Mouse (Mus musculus): ENCODE data around the gene Gpx2.
"Not testable (repeated sequence)": the region's sequence is repeated elsewhere in the genome, so short reads cannot be mapped to it uniquely, and the experiment has no call there.

Gene Gpx2

GRCm38 (mm10) chr12:76805056-76805811, 9.9 kb upstream of the Gpx2 start:
- DNase-seq (ENCODE audit: low read depth in 1 of 2, low spot score in 2 of 2), result no peak

GRCm38 (mm10) chr12:76803700-76804252, 8.4 kb upstream of the Gpx2 start:
- no peak for DNase-seq (ENCODE audit: low read depth in 1 of 2, low spot score in 2 of 2)

DNA sequence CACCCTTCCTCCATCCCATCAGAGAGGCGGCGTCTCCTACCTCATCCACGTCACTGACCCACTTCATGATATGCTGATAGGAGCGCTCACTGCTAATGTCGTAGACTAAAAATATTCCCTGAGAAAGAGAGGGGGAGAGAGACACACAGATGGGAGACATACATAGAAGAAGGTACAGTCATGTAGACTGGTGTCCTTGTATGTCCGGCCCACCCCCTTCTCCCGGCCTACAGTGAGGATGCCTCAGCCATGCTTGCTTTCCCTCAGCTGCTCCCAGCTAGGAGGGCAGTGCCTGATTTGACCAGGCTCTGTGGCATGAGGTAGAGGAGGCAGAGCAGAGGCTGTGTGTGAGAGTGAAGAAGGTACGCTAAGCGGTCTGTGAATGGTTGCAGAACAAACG, 7.7 kb upstream of the Gpx2 start:
- DNase-seq (ENCODE audit: low read depth in 1 of 2, low spot score in 2 of 2), result no peak

- DNase-seq (ENCODE audit: low read depth in 1 of 2, low spot score in 2 of 2), result no peak
Observed at GRCm38 (mm10) chr12:76798008-76798720, 2.8 kb upstream of the Gpx2 start.

GRCm38 (mm10) chr12:76796938-76797539, 1.7 kb upstream of the Gpx2 start:
- no peak for DNase-seq (ENCODE audit: low read depth in 1 of 2, low spot score in 2 of 2)

DNA sequence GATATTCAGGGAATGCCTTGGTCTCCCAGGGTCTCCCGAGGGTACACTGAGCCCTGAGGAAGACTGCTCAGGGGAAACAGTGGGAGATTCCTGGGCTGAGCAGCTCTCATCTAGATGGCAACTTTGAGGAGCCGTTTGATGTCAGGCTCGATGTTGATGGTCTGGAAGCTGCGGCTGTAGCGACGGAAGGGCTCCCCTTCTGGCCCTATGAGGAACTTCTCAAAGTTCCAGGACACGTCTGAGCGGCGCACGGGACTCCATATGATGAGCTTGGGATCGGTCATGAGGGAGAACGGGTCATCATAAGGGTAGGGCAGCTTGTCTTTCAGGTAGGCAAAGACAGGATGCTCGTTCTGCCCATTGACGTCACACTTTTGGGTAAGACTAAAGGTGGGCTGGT, 2.8 kb downstream of the Gpx2 start:
- DNase-seq (ENCODE audit: low read depth in 1 of 2, low spot score in 2 of 2), result not testable (repeated sequence)

GRCm38 (mm10) chr12:76790446-76791084, 4.8 kb downstream of the Gpx2 start:
- DNase-seq (ENCODE audit: low read depth in 1 of 2, low spot score in 2 of 2), result no peak

DNA sequence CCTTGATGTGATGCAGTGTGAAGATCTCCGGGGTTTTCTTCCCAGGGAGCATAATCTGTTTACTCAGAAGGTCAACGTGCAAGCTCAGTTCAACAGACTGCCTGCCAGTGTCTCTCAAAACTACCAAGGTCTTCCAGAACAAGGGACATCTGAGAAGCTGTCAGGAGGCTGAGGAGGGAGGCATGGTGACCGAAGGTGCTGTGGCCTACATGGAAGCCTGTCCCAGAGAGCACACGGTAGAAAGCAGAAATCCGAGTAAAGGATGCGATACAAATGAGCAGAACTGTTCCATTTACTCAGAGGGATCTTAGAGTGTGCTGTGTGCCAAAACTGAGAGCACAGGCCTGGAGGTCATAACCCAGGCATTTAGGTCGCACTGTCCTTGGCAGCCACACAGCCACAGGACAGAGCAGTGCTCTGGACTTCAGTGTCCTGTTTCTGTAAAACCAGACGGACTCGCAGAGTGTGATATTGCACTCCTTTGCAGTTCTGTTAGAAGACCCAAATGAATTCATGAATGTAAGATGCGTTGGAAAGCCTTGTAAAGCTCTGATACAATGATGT, 11.2 kb downstream of the Gpx2 start:
- DNase-seq (ENCODE audit: low read depth in 1 of 2, low spot score in 2 of 2), result no peak

DNA sequence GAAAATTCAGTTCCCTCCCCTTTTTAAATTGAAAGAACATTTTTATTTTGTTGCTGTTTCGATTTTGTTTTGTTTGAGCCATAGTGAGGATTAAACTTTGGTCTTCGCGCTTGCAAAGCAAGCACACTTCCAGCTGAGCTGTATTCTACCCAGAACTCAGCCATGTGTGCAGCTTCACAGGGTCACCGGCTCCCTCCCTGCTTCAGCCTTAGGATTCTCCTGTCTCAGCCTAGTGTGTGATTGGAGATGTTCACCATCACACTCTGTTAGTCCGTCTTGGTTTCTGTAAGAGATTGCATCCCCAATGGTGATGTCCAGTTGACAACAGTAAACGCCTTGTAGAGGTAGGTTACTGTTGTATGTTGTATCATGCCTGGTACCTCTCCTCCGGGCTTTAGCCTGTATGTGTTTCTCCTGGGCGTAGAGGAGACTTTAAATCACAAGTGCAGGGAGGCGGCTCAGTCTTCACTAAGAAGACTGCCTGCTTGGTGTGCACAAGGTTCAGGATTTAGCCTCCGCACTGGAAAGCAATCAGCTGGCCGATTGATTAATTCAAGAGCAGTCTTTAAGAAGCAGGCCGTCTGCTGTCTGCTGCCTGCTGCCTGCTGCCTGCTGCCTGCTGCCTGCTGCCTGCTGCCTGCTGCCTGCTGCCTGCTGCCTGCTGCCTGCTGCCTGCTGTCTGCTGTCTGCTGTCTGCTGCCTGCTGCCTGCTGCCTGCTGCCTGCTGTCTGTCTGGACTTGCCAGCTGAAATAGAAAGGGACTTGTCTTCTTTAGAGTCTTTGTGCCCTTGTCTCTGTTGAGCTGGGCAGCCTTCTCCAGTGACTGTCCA, 14.5 kb downstream of the Gpx2 start:
- DNase-seq (ENCODE audit: low read depth in 1 of 2, low spot score in 2 of 2), result no peak

- DNase-seq (ENCODE audit: low read depth in 1 of 2, low spot score in 2 of 2), result no peak
Observed at GRCm38 (mm10) chr12:76779951-76780350, 15.4 kb downstream of the Gpx2 start.

GRCm38 (mm10) chr12:76778305-76779083, 16.9 kb downstream of the Gpx2 start:
- DNase-seq (ENCODE audit: low read depth in 1 of 2, low spot score in 2 of 2), result no peak

GRCm38 (mm10) chr12:76777845-76778244, 17.5 kb downstream of the Gpx2 start:
- DNase-seq (ENCODE audit: low read depth in 1 of 2, low spot score in 2 of 2), result no peak

GRCm38 (mm10) chr12:76776898-76777297, 18.5 kb downstream of the Gpx2 start:
- DNase-seq (ENCODE audit: low read depth in 1 of 2, low spot score in 2 of 2), result no peak

GRCm38 (mm10) chr12:76775132-76775531, 20.2 kb downstream of the Gpx2 start:
- no peak for DNase-seq (ENCODE audit: low read depth in 1 of 2, low spot score in 2 of 2)

GRCm38 (mm10) chr12:76774652-76775051, 20.7 kb downstream of the Gpx2 start:
- no peak for DNase-seq (ENCODE audit: low read depth in 1 of 2, low spot score in 2 of 2)

- no peak for DNase-seq (ENCODE audit: low read depth in 1 of 2, low spot score in 2 of 2)
Observed at GRCm38 (mm10) chr12:76771540-76771939, 23.8 kb downstream of the Gpx2 start.

DNA sequence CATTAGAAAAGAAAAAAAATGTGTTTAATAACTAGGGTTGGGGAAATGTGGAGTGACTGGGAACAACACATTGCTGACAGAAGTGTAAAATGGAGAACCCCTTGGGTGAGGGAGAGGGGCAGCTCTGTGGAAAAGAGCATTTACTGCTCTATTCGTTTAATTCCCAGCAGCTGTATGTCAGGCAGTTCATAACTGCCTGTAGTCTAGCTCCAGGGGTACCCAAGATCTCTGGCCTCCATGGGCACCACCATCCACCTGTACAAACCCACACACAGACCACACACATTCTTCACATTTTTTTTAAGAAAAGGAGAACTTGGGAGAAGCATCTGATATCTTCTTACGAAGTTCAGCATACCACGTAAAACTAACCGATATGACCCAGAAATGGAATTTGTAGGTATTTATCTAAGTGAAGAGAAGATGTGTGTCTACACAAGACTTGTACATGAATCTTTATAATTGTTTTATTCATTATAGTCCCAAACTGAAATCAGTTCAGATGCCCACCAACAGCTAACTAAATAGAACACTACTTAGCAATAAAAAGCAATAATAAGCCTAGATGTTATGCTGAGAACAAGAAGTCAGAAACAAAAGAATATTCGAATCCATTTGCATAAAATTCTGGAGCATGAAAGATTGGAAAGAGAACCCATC, 24.4 kb downstream of the Gpx2 start:
- no peak for DNase-seq (ENCODE audit: low read depth in 1 of 2, low spot score in 2 of 2)

- no peak for DNase-seq (ENCODE audit: low read depth in 1 of 2, low spot score in 2 of 2)
Observed at GRCm38 (mm10) chr12:76765901-76766630, 29.3 kb downstream of the Gpx2 start.

Measured in monocyte, adult 2 months (primary cell).